Mouse (Mus musculus): ENCODE measurements at regions not wholly inside any gene's neighbourhood (a gene's known extent, or its start where the extent isn't known, plus 50 kb on each side); places are given as distances from the start of the nearest gene placed in this dataset.

DNA sequence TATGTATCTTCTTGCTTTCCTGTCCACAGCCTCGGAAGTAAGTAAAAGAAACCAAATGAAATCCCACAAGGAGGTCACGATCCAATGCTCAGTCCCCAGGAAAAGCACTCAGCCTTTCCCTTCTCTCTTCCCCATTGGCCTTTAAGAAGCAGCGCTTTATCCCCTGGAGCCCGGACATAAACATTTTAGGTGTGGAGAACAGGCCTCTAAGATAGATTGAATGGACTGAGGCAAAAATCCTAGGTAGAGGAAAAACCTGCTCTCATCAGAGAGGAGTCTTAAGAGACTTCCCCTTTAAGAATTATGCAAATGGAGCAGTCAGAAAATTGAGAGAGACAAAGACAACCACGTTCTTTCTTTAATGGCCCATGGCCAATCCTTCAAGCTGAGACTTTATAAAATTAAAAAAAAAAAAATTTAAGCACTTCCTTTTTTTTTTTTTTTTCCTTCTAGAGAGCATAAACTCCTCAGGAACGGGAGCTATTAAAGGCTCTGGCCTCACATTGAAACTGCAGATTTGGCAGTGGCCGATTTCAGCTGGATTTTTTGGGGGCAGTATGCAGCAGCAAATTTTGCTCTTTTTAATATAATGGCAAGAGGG is 1020.5 kb downstream of the 9330182O14Rik start:
- Histone ChIP-seq H3K36me3 (ENCODE audit: control insufficient read depth, insufficient read depth, low read length) (no peaks in the 10 kb centered on the region), H3K4me1 (replicated peaks; ENCODE audit: control insufficient read depth, insufficient read depth, low read length) (no peaks in the 10 kb centered on the region), H3K9ac (ENCODE audit: low read depth, low read length) (0 out of 2 replicates have a peak overlapping the region, but pooled peaks have one; percentile 7), H3K27ac (ENCODE audit: low read depth, low read length) (no peak overlapping the region), H3K9me3 (ENCODE audit: control insufficient read depth, low read length) (no peaks in the 10 kb centered on the region), H3K4me2 (replicated peaks; ENCODE audit: low read depth, low read length) (peak overlapping the region; percentile 50), H3K4me3 (ENCODE audit: low read depth, low read length) (no peak overlapping the region), H3K27me3 (ENCODE audit: control insufficient read depth, insufficient read depth, low read length) (no peaks in the 10 kb centered on the region)
- ATAC-seq (ENCODE audit: low FRiP score) (peak; percentile 14; the same call in 1 of the 2 replicates), DNase-seq (ENCODE audit: low spot score) (peak; percentile 18)
- 42% methylated on average over 7 of the region's 7 CpGs for WGBS

GRCm38 (mm10) chr15:41155169-41155638 is 1021.0 kb downstream of the 9330182O14Rik start:
- H3K9me3 ChIP-seq (ENCODE audit: control insufficient read depth, low read length), result no peaks in the 10 kb centered on the region
- peak; percentile 45 for DNase-seq (ENCODE audit: low spot score)
- H3K27me3 ChIP-seq (ENCODE audit: control insufficient read depth, insufficient read depth, low read length), result no peaks in the 10 kb centered on the region
- H3K4me2 ChIP-seq (replicated peaks; ENCODE audit: low read depth, low read length), result peak overlapping the region; percentile 50
- H3K4me1 ChIP-seq (replicated peaks; ENCODE audit: control insufficient read depth, insufficient read depth, low read length), result no peaks in the 10 kb centered on the region
- 10% methylated on average over 16 of the region's 16 CpGs for WGBS
- 0 out of 2 replicates have a peak overlapping the region, but pooled peaks have one; percentile 12 for H3K4me3 ChIP-seq (ENCODE audit: low read depth, low read length)
- 0 out of 2 replicates have a peak overlapping the region, but pooled peaks have one; percentile 7 for H3K9ac ChIP-seq (ENCODE audit: low read depth, low read length)
- H3K27ac ChIP-seq (ENCODE audit: low read depth, low read length), result no peak overlapping the region
- H3K36me3 ChIP-seq (ENCODE audit: control insufficient read depth, insufficient read depth, low read length), result no peaks in the 10 kb centered on the region
- peak; percentile 77 for ATAC-seq (ENCODE audit: low FRiP score)

GRCm38 (mm10) chr15:41157802-41158201 is 1023.6 kb downstream of the 9330182O14Rik start:
- DNase-seq (ENCODE audit: low spot score) (no peak), ATAC-seq (ENCODE audit: low FRiP score) (no peak)
- Histone ChIP-seq H3K4me3 (ENCODE audit: low read depth, low read length) (no peak overlapping the region), H3K27ac (ENCODE audit: low read depth, low read length) (no peak overlapping the region), H3K9ac (ENCODE audit: low read depth, low read length) (no peak overlapping the region), H3K4me1 (replicated peaks; ENCODE audit: control insufficient read depth, insufficient read depth, low read length) (no peaks in the 10 kb centered on the region), H3K36me3 (ENCODE audit: control insufficient read depth, insufficient read depth, low read length) (no peaks in the 10 kb centered on the region), H3K4me2 (replicated peaks; ENCODE audit: low read depth, low read length) (no peak overlapping the region), H3K9me3 (ENCODE audit: control insufficient read depth, low read length) (no peaks in the 10 kb centered on the region), H3K27me3 (ENCODE audit: control insufficient read depth, insufficient read depth, low read length) (no peaks in the 10 kb centered on the region)

- no peak overlapping the region for H3K4me3 ChIP-seq (ENCODE audit: low read depth, low read length)
- WGBS, result 42% methylated on average over 8 of the region's 8 CpGs
- H3K27me3 ChIP-seq (ENCODE audit: control insufficient read depth, insufficient read depth, low read length), result no peaks in the 10 kb centered on the region
- H3K36me3 ChIP-seq (ENCODE audit: control insufficient read depth, insufficient read depth, low read length), result no peaks in the 10 kb centered on the region
- DNase-seq (ENCODE audit: low spot score) (no peak), ATAC-seq (ENCODE audit: low FRiP score) (no peak)
- H3K27ac ChIP-seq (ENCODE audit: low read depth, low read length), result no peak overlapping the region
- no peaks in the 10 kb centered on the region for H3K9me3 ChIP-seq (ENCODE audit: control insufficient read depth, low read length)
- H3K9ac ChIP-seq (ENCODE audit: low read depth, low read length), result no peak overlapping the region
- no peak overlapping the region; the same call in 1 of the 2 replicates for H3K4me2 ChIP-seq (replicated peaks; ENCODE audit: low read depth, low read length)
- no peaks in the 10 kb centered on the region for H3K4me1 ChIP-seq (replicated peaks; ENCODE audit: control insufficient read depth, insufficient read depth, low read length)
Measured at GRCm38 (mm10) chr15:41162268-41162667, 1028.1 kb downstream of the 9330182O14Rik start.

DNA sequence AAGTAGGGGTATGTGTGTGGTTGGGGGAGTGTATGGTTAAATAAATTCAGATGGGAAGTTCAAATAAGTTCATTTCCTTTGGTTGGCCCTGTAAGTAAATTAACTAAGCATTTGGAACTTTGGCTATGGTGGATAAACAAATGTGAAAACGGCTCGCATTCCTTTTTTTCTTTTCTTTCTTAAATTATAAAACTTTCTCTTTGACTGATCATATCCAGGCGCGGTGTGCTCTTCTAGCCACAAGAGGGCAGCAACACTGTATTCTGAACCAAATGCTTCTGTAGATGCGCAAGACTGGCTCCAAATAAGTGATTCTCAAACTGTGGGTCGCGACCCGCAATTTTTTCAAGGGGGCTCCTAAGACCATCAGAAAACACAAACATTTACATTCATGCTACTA is 1028.6 kb downstream of the 9330182O14Rik start:
- Histone ChIP-seq H3K9ac (ENCODE audit: low read depth, low read length) (no peak overlapping the region), H3K4me2 (replicated peaks; ENCODE audit: low read depth, low read length) (no peak overlapping the region), H3K36me3 (ENCODE audit: control insufficient read depth, insufficient read depth, low read length) (no peaks in the 10 kb centered on the region), H3K9me3 (ENCODE audit: control insufficient read depth, low read length) (no peaks in the 10 kb centered on the region), H3K4me1 (replicated peaks; ENCODE audit: control insufficient read depth, insufficient read depth, low read length) (no peaks in the 10 kb centered on the region), H3K4me3 (ENCODE audit: low read depth, low read length) (no peak overlapping the region), H3K27ac (ENCODE audit: low read depth, low read length) (no peak overlapping the region), H3K27me3 (ENCODE audit: control insufficient read depth, insufficient read depth, low read length) (no peaks in the 10 kb centered on the region)
- WGBS, result 9% methylated on average over 8 of the region's 8 CpGs
- DNase-seq (ENCODE audit: low spot score) (peak; percentile 74), ATAC-seq (ENCODE audit: low FRiP score) (peak; percentile 43; the same call in 1 of the 2 replicates)

GRCm38 (mm10) chr15:41163643-41164358 is 1029.6 kb downstream of the 9330182O14Rik start:
- peak overlapping the region; percentile 19; the same call in 1 of the 2 replicates for H3K4me2 ChIP-seq (replicated peaks; ENCODE audit: low read depth, low read length)
- H3K9ac ChIP-seq (ENCODE audit: low read depth, low read length), result no peak overlapping the region
- H3K36me3 ChIP-seq (ENCODE audit: control insufficient read depth, insufficient read depth, low read length), result no peaks in the 10 kb centered on the region
- no peak overlapping the region for H3K27ac ChIP-seq (ENCODE audit: low read depth, low read length)
- H3K27me3 ChIP-seq (ENCODE audit: control insufficient read depth, insufficient read depth, low read length), result no peaks in the 10 kb centered on the region
- H3K9me3 ChIP-seq (ENCODE audit: control insufficient read depth, low read length), result no peaks in the 10 kb centered on the region
- ATAC-seq (ENCODE audit: low FRiP score), result peak; percentile 68
- 20% methylated on average over 8 of the region's 8 CpGs for WGBS
- no peaks in the 10 kb centered on the region for H3K4me1 ChIP-seq (replicated peaks; ENCODE audit: control insufficient read depth, insufficient read depth, low read length)
- 0 out of 2 replicates have a peak overlapping the region, but pooled peaks have one; percentile 10 for H3K4me3 ChIP-seq (ENCODE audit: low read depth, low read length)
- DNase-seq (ENCODE audit: low spot score), result peak; percentile 76

DNA sequence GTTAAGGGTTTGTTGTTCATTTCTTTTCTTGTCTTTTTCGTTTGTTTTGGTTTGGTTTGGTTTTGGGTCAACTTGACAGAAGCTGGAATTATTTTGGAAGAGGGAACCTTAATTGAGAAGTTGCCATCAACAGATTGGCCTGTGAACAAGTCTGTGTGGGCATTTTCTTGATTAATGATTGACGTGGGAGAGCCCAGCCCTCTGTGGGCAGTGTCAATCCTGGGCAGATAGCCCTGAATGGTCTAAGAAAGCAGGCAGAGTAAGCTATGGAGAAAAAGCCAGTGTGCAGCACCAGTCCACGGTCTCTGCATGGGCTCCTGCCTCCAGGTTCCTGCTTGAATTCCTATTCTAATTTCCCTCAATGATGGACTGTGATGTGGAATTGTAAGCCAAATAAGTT is 1031.4 kb downstream of the 9330182O14Rik start:
- WGBS, result 74% methylated on average over 3 of the region's 3 CpGs
- Histone ChIP-seq H3K9me3 (ENCODE audit: control insufficient read depth, low read length) (no peaks in the 10 kb centered on the region), H3K27ac (ENCODE audit: low read depth, low read length) (no peak overlapping the region)

DNA sequence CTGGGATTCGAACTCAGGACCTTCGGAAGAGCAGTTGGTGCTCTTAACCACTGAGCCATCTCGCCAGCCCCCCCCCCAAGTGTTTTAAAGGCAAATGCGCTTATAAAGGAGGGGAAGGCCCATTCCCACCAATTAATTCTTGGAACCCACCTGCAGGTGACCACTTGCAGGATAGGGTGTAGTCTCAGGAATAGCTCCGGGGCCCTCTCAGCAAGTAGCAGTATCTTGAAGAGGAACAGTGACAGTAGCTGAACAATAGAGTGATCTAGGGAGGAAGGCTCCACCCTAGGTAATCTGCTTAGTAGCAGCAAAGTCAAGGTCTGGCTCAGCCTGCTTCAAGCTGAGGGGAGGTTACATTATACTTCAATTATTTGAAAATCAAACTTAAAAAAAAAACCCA is 1056.6 kb downstream of the 9330182O14Rik start:
- no peak overlapping the region for H3K4me3 ChIP-seq (ENCODE audit: low read depth, low read length)
- ATAC-seq (ENCODE audit: low FRiP score) (no peak), DNase-seq (ENCODE audit: low spot score) (no peak)
- H3K9ac ChIP-seq (ENCODE audit: low read depth, low read length), result no peak overlapping the region
- no peaks in the 10 kb centered on the region for H3K9me3 ChIP-seq (ENCODE audit: control insufficient read depth, low read length)
- H3K4me1 ChIP-seq (replicated peaks; ENCODE audit: control insufficient read depth, insufficient read depth, low read length), result no peaks in the 10 kb centered on the region
- WGBS, result 80% methylated on average over 5 of the region's 5 CpGs
- H3K36me3 ChIP-seq (ENCODE audit: control insufficient read depth, insufficient read depth, low read length), result no peaks in the 10 kb centered on the region
- H3K4me2 ChIP-seq (replicated peaks; ENCODE audit: low read depth, low read length), result no peak overlapping the region
- no peak overlapping the region for H3K27ac ChIP-seq (ENCODE audit: low read depth, low read length)
- no peaks in the 10 kb centered on the region for H3K27me3 ChIP-seq (ENCODE audit: control insufficient read depth, insufficient read depth, low read length)

More for the DNA sequence above, 1031.4 kb downstream of the 9330182O14Rik start:
- Histone ChIP-seq H3K4me1 (replicated peaks; ENCODE audit: control insufficient read depth, insufficient read depth, low read length) (no peaks in the 10 kb centered on the region), H3K4me2 (replicated peaks; ENCODE audit: low read depth, low read length) (no peak overlapping the region), H3K4me3 (ENCODE audit: low read depth, low read length) (no peak overlapping the region), H3K36me3 (ENCODE audit: control insufficient read depth, insufficient read depth, low read length) (no peaks in the 10 kb centered on the region), H3K27me3 (ENCODE audit: control insufficient read depth, insufficient read depth, low read length) (no peaks in the 10 kb centered on the region), H3K9ac (ENCODE audit: low read depth, low read length) (no peak overlapping the region)
- ATAC-seq (ENCODE audit: low FRiP score) (no peak), DNase-seq (ENCODE audit: low spot score) (no peak)

Data from hindbrain, embryonic 11.5 days (tissue).